Mouse (Mus musculus): ENCODE measurements around the gene Amy1. TPM values are rescaled to one million over a fixed set of nuclear protein-coding genes. Genes with fewer than 3 reads are reported as not detected.
"Not testable (repeated sequence)": the region's sequence is repeated elsewhere in the genome, so short reads cannot be mapped to it uniquely, and the experiment has no call there.

The Amy1 gene
- polyA plus RNA-seq, 1 experiment from 2014 or later: 1.8 TPM

- not testable (repeated sequence) for H3K27me3 ChIP-seq (ENCODE audit: insufficient read depth, poor library complexity, severe bottlenecking); DNase-seq (ENCODE audit: low spot score); H3K4me3 ChIP-seq; H3K9me3 ChIP-seq; H3K4me1 ChIP-seq; H3K27ac ChIP-seq; H3K36me3 ChIP-seq
- 86% methylated on average over 3 of the region's 3 CpGs for WGBS
Observed at GRCm38 (mm10) chr3:113532328-113532727, 74.2 kb downstream of the Amy1 start, which contains the start of gene Amy2a1. TSS of gene Amy2a1 (minus strand) at chr3:113532428.

Other genes with a start within 250 kb of the Amy1 start
- not detected in 2 replicates for gene Amy2a1, start 74.3 kb downstream of the Amy1 start, polyA plus RNA-seq (2016; fragmentation: Nextera tagmentation; extraction: Ambion mirVana)
- 24.9 and 26.9 TPM in 2 replicates for gene Rnpc3, start 23.4 kb upstream of the Amy1 start, polyA plus RNA-seq (2016; fragmentation: Nextera tagmentation; extraction: Ambion mirVana)

All from heart, embryonic 10.5 days (tissue).